Mouse (Mus musculus): ENCODE results near the gene Pla2g2e.

GRCm38 (mm10) chr4:138865991-138866390, 11.8 kb upstream of the Pla2g2e start:
- TF ChIP-seq CTCF (IDR thresholded peaks at IDR 0.05; ENCODE audit: low read depth) (no peak), EP300 (optimal IDR thresholded peaks at IDR 0.05) (no peak)
